Mouse (Mus musculus): ENCODE data around the gene Snrnp27. TPM values are rescaled to one million over a fixed set of nuclear protein-coding genes. Genes with fewer than 3 reads are reported as not detected.

The Snrnp27 gene
- polyA plus RNA-seq, 1 experiment, result not detected

DNA sequence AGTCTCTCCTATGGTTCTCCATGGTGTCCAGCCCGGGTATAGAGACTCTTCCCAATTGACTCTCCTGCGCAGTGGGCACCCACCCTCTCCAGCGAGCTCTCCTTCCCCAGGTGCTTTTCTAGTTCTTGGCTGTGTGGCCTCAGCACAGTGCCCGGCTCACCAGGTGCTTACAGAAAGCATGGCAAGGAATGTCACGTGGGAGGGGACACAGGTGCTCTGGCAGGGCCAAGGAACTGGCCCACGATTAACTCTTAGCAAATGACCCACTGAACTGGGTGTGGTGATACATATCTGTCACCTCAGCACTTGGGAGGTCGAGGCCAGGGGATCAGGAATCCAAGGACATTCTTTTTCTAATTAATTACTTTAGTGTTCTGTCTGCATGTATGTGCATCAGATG lies 38.2 kb downstream of the Snrnp27 start:
- 82% methylated on average over 7 of the region's 7 CpGs for WGBS
- no peak for TF ChIP-seq CTCF (IDR thresholded peaks at IDR 0.05; ENCODE audit: insufficient read depth, low read depth, low read length)
- Histone ChIP-seq H3K27ac (ENCODE audit: insufficient read depth, low read depth, low read length) (no peak overlapping the region), H3K4me3 (ENCODE audit: insufficient read depth, low read depth, low read length) (no peak overlapping the region), H3K4me1 (ENCODE audit: control insufficient read depth, insufficient read depth, low read length) (0 out of 2 replicates have a peak, but pooled peaks cover 4% of the 10 kb centered on the region)

DNA sequence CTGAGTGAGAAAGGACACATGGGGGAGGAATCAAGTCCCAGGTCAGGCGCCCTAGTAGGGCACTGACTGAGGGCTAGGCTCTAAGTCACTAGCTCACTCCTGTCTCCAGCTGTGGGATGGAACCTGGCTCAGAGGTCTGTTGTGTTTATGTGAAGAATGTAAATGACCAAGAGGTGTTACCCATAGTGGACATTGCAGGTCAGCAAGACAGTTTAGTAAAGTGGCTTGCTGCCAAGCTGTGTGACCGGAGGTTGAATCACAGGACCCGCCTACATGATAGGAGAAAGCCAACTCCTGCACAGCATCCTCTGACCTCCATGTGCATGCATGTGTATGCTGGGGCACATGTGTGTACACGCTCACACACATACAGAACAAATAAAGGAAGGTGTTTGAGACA lies 38.8 kb downstream of the Snrnp27 start:
- 82% methylated on average over 4 of the region's 4 CpGs for WGBS
- H3K27ac ChIP-seq (ENCODE audit: insufficient read depth, low read depth, low read length), result no peak overlapping the region

DNA sequence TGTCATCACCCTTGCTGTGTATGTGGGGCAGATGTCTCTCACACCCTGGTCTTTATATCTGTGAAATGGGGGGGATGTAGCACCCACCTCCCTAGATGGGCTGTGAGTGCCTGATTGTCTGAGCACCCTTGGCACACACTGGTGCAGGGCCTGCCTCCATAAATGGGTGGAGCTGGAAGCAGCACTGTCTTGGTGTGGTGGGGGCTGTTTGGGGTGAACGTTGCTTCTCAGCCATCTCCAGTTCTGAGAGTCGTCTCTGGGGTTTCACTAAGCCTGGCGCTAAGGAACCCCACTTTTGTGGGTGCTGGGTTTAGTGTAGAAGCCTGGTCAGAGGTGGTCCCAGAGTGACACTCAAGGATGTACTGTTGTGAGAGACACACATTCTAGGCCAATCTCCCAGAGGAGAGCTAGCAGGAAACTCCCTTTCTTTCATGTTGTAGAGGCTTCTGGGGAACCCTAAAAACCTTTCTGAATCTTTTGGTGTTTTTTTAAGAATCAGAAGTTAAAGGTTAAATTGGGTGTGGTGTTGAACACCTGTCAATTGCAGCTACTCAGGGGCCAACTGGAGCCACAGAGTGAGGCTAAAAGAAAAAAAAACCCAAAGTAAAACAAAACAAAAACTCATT lies 39.4 kb downstream of the Snrnp27 start:
- H3K4me1 ChIP-seq (ENCODE audit: control insufficient read depth, insufficient read depth, low read length), result 0 out of 2 replicates have a peak, but pooled peaks cover 4% of the 10 kb centered on the region
- TF ChIP-seq CTCF (IDR thresholded peaks at IDR 0.05; ENCODE audit: insufficient read depth, low read depth, low read length) (no peak), POLR2A (IDR thresholded peaks at IDR 0.05; ENCODE audit: insufficient read depth, low read depth, low read length) (no peak)
- WGBS, result 66% methylated on average over 3 of the region's 3 CpGs
- H3K4me3 ChIP-seq (ENCODE audit: insufficient read depth, low read depth, low read length), result no peak overlapping the region
- no peak overlapping the region for H3K27ac ChIP-seq (ENCODE audit: insufficient read depth, low read depth, low read length)

More for the DNA sequence above, 38.8 kb downstream of the Snrnp27 start:
- Histone ChIP-seq H3K4me1 (ENCODE audit: control insufficient read depth, insufficient read depth, low read length) (0 out of 2 replicates have a peak, but pooled peaks cover 4% of the 10 kb centered on the region), H3K4me3 (ENCODE audit: insufficient read depth, low read depth, low read length) (no peak overlapping the region)
- TF ChIP-seq POLR2A (IDR thresholded peaks at IDR 0.05; ENCODE audit: insufficient read depth, low read depth, low read length), result no peak

DNA sequence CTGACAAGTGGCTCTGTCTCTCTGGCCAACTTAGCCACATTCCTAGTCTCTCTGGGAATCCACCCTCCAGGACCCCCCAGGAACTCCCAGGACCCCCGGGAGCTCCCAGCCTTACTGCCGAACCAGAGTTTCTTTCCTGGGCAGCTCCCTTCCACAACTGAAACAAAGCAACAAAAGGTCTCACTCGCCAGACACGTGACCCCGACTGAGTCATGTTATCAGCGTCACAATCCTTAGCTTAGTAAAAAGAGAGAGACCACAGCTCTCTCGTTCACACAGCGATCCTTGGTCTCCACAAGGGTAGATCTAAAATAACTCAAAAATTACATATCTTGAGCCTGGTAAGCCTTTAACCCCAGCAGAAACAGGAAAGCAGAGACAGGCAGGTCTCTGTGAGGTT lies 42.6 kb downstream of the Snrnp27 start:
- H3K4me3 ChIP-seq (ENCODE audit: insufficient read depth, low read depth, low read length), result no peak overlapping the region
- TF ChIP-seq POLR2A (IDR thresholded peaks at IDR 0.05; ENCODE audit: insufficient read depth, low read depth, low read length), result no peak
- 0 out of 2 replicates have a peak, but pooled peaks cover 4% of the 10 kb centered on the region for H3K4me1 ChIP-seq (ENCODE audit: control insufficient read depth, insufficient read depth, low read length)
- 48% methylated on average over 8 of the region's 8 CpGs for WGBS
- H3K27ac ChIP-seq (ENCODE audit: insufficient read depth, low read depth, low read length), result no peak overlapping the region

DNA sequence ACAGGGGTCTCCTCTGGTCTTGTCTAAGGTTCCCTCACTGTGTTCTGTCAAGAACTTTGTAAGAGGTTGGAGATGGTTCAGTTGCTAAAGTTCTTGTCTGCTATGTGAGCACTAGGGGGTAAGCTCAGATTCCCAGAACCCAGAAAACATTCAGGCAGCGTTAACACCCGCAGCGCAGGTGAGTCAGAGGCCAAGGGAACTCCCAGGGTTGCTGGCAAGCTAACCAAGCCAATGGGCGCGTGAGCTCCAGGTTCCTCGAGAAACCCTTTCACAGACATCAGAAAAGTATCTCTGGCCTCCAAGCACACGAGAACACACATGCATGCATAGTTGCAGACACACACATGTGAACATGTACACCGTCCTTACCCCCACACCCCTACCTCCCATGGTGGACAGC lies 43.5 kb downstream of the Snrnp27 start:
- Histone ChIP-seq H3K27ac (ENCODE audit: insufficient read depth, low read depth, low read length) (no peak overlapping the region), H3K4me3 (ENCODE audit: insufficient read depth, low read depth, low read length) (no peak overlapping the region), H3K4me1 (ENCODE audit: control insufficient read depth, insufficient read depth, low read length) (0 out of 2 replicates have a peak, but pooled peaks cover 4% of the 10 kb centered on the region)
- TF ChIP-seq POLR2A (IDR thresholded peaks at IDR 0.05; ENCODE audit: insufficient read depth, low read depth, low read length) (no peak), CTCF (IDR thresholded peaks at IDR 0.05; ENCODE audit: insufficient read depth, low read depth, low read length) (no peak)
- WGBS, result 87% methylated on average over 8 of the region's 8 CpGs

DNA sequence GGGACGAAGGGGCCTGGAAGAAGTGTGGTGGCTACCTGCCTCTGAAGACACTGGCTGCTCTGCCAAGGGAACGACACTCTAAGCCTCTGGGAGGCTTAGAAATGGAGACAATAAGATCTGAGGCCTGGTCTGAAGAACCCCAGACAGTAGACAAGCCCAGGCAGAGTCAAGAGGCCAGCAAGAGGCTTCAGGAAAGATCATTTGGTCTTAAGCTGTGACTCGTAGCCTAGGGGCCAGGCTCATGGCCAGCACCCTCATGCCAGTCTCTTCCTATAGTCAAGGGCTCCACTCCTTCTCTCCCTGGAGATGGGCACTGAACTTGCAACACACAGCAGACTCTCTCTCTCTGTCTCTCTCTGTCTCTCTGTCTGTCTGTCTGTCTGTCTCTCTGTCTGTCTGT lies 44.2 kb downstream of the Snrnp27 start:
- Histone ChIP-seq H3K27ac (ENCODE audit: insufficient read depth, low read depth, low read length) (no peak overlapping the region), H3K4me3 (ENCODE audit: insufficient read depth, low read depth, low read length) (no peak overlapping the region), H3K4me1 (ENCODE audit: control insufficient read depth, insufficient read depth, low read length) (0 out of 2 replicates have a peak, but pooled peaks cover 4% of the 10 kb centered on the region)
- no peak for TF ChIP-seq CTCF (IDR thresholded peaks at IDR 0.05; ENCODE audit: insufficient read depth, low read depth, low read length)
- TF ChIP-seq POLR2A (IDR thresholded peaks at IDR 0.05; ENCODE audit: insufficient read depth, low read depth, low read length), result no peak
- WGBS, result 87% methylated on average over 3 of the region's 3 CpGs

DNA sequence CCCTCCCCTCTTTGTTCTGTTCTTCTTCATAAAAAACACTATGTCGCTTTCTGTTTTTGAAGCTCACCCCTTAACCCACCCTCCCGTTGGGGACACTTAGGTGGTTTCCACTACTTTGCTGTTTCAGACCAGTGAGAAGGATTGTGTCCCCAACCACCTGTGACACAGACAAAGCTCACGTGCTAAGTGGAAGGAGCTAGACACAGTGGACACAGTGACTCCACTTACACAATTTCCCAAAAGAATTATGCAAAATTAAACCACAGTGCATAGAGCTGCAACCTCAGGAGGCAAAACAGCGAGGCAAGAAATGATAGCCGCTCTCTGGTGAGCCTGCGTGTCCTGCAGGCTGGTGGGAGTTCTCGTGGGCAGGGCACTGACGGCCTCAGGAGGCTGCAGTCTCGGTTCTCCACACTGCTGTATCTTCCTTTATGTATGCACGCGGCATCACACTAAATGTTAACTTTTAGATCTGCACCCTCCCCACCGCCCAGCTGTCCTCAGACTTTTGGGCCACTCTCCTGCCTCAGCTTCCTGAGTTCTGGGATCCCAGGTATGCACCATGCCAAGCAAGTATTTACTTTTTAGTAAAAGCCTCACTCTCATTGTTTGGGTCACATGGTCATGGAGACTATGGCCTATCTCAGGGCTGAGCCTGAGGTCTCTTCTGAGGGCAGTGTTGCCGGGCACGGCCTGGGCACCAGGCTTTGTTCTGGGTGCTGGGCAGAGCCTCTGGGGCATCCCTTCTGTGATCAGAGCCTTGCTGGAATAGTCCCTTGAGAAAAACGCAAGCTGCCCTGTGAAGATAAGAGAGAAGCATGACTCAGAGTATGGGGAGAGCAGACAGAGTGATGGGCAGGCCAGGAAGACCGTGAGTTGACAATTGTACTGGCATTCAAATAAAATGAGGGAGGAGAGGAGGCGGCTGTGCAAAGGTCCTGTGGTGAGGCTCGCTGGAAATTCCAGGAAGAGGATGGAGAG lies 44.9 kb downstream of the Snrnp27 start:
- TF ChIP-seq POLR2A (IDR thresholded peaks at IDR 0.05; ENCODE audit: insufficient read depth, low read depth, low read length), result no peak
- TF ChIP-seq CTCF (IDR thresholded peaks at IDR 0.05; ENCODE audit: insufficient read depth, low read depth, low read length), result no peak
- Histone ChIP-seq H3K27ac (ENCODE audit: insufficient read depth, low read depth, low read length) (no peak overlapping the region), H3K4me3 (ENCODE audit: insufficient read depth, low read depth, low read length) (no peak overlapping the region), H3K4me1 (ENCODE audit: control insufficient read depth, insufficient read depth, low read length) (0 out of 2 replicates have a peak, but pooled peaks cover 4% of the 10 kb centered on the region)
- WGBS, result 85% methylated on average over 18 of the region's 18 CpGs

DNA sequence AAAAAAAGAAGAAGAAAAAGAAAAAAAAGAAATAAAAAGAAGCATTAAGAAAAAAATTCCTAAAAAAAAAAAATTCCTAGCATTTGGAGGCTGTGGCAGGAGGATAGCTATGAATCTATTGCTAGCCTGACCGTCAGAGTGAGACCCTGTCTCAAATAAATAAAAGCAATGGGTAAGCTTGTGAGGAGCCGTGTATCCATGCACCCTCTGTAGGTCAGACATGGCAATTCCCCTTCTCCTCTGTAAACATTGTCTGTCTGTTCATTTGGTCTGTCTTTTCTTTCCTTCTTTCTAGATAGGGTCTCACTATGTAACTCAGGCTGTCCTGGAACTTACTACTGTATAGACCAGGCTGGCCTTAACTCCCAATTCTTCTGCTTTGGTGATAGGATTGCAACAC lies 45.9 kb downstream of the Snrnp27 start:
- TF ChIP-seq CTCF (IDR thresholded peaks at IDR 0.05; ENCODE audit: insufficient read depth, low read depth, low read length), result no peak
- H3K4me3 ChIP-seq (ENCODE audit: insufficient read depth, low read depth, low read length), result no peak overlapping the region
- no peak overlapping the region for H3K27ac ChIP-seq (ENCODE audit: insufficient read depth, low read depth, low read length)
- WGBS, result 22% methylated on average over 2 of the region's 2 CpGs
- 0 out of 2 replicates have a peak, but pooled peaks cover 4% of the 10 kb centered on the region for H3K4me1 ChIP-seq (ENCODE audit: control insufficient read depth, insufficient read depth, low read length)

DNA sequence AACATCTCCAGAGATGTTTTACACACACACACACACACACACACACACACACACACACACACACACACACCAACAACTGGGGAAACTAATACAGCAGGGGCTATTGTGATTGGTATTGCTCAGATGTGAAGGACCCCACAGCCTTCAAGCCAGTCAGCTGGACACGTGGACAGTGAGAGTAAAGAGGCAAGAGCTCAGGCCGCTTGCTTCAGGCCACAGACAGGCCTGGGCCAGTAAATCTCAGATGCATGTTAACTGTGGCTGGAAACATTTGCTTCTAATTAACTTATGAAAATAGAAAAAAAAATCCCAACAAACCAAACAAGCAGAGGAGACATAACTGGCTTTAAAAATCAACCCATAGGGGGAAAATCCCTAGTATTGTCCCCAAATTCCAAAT lies 46.5 kb downstream of the Snrnp27 start:
- Histone ChIP-seq H3K27ac (ENCODE audit: insufficient read depth, low read depth, low read length) (no peak overlapping the region), H3K4me1 (ENCODE audit: control insufficient read depth, insufficient read depth, low read length) (0 out of 2 replicates have a peak, but pooled peaks cover 4% of the 10 kb centered on the region), H3K4me3 (ENCODE audit: insufficient read depth, low read depth, low read length) (no peak overlapping the region)
- WGBS, result 86% methylated on average over 2 of the region's 2 CpGs
- TF ChIP-seq CTCF (IDR thresholded peaks at IDR 0.05; ENCODE audit: insufficient read depth, low read depth, low read length), result no peak
